Mouse (Mus musculus) ES-Bruce4 (cell line): ENCODE measurements around the gene Hoxd13. TPM values are rescaled to one million over a fixed set of nuclear protein-coding genes. Genes with fewer than 3 reads are reported as not detected.

ENCODE experiments used
- H3K27ac ChIP-seq: 2 replicates; pipeline ENCODE4 v1.5.1; 2012; ENCODE audit warnings: low read length, inconsistent platforms; ENCODE audit not compliant: insufficient read depth
- H3K27me3 ChIP-seq: 2 replicates; pipeline ENCODE4 v1.6.1; 2012; ENCODE audit warnings: mild to moderate bottlenecking, low read length, inconsistent platforms; ENCODE audit not compliant: control insufficient read depth, poor library complexity, insufficient read depth, severe bottlenecking
- H3K36me3 ChIP-seq: 2 replicates; pipeline ENCODE4 v1.6.1; 2012; ENCODE audit warnings: inconsistent platforms, mild to moderate bottlenecking, low read length, moderate library complexity; ENCODE audit not compliant: control insufficient read depth, poor library complexity, insufficient read depth, severe bottlenecking
- H3K4me1 ChIP-seq: one replicate; pipeline ENCODE4 v1.8.1; 2011; ENCODE audit warnings: low read length; ENCODE audit not compliant: control insufficient read depth, insufficient read depth
- H3K4me3 ChIP-seq: 2 replicates; pipeline ENCODE4 v1.5.1; 2011; ENCODE audit warnings: low read depth, mild to moderate bottlenecking, low read length
- H3K9ac ChIP-seq: 2 replicates; pipeline ENCODE4 v1.6.1; 2012; ENCODE audit warnings: low read depth, mild to moderate bottlenecking, inconsistent platforms; ENCODE audit not compliant: poor library complexity, severe bottlenecking
- H3K9me3 ChIP-seq: replicated peaks from 2 replicates; pipeline ENCODE4 v1.6.1; 2012; ENCODE audit warnings: mild to moderate bottlenecking, low read length, inconsistent platforms; ENCODE audit not compliant: control insufficient read depth, poor library complexity, insufficient read depth, severe bottlenecking
- CTCF ChIP-seq: IDR thresholded peaks from one replicate; pipeline ENCODE4 v1.8.1; 2011; ENCODE audit warnings: low read depth, low read length
- EP300 ChIP-seq: IDR thresholded peaks from 2 replicates; pipeline ENCODE4 v1.6.1; 2011; ENCODE audit warnings: low read depth, low read length; ENCODE audit not compliant: insufficient read depth
- POLR2A ChIP-seq: IDR thresholded peaks from one replicate; pipeline ENCODE4 v1.8.1; 2011; ENCODE audit warnings: low read length; ENCODE audit not compliant: insufficient read depth
- polyA plus RNA-seq: library from polyadenylated mRNA; stranded (reverse); fragments of >200 nt; gene quantifications from 2 replicates; pipeline ENCODE4 v1.2.4, GENCODE M21; 2011; ENCODE audit warnings: low read depth; ENCODE audit not compliant: missing spikeins, insufficient read depth, insufficient read length

The Hoxd13 gene
- polyA plus RNA-seq, 1 experiment = not detected

DNA sequence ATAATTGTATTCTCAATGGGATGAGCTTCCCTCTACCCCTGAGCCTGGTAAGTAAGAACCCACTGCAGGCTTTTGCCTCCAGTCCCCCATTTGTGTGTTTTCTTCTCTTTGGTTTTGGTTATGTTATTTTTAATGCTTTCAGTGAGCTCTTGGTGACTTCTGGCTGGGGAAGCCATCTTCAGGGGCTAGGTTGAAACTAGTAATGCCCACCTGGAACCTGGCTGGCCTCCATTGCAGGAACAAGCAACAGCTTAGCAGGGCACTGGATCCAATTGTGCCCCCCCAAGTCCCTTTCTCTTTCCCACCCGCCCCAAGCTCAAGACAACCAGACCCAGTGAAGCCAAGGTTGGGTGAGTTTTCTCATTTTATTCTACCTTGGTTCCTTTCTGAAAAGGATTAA, 27.3 kb downstream of the Hoxd13 start:
- H3K9ac ChIP-seq = no peak overlapping the region

GRCm38 (mm10) chr2:74695813-74696430, 27.8 kb downstream of the Hoxd13 start:
- H3K27ac ChIP-seq = no peak overlapping the region
- H3K9me3 ChIP-seq = no peaks in the 10 kb centered on the region
- no peak for TF ChIP-seq CTCF
- no peak for TF ChIP-seq POLR2A
- no peak for TF ChIP-seq EP300
- H3K4me1 ChIP-seq = no peaks in the 10 kb centered on the region
- H3K9ac ChIP-seq = no peak overlapping the region
- H3K4me3 ChIP-seq = no peak overlapping the region
- H3K36me3 ChIP-seq = no peaks in the 10 kb centered on the region
- H3K27me3 ChIP-seq = peaks cover 67% of the 10 kb centered on the region

More for the DNA sequence above, 27.3 kb downstream of the Hoxd13 start:
- Histone ChIP-seq H3K36me3 (no peaks in the 10 kb centered on the region), H3K9me3 (no peaks in the 10 kb centered on the region), H3K27ac (no peak overlapping the region), H3K27me3 (peaks cover 69% of the 10 kb centered on the region), H3K4me1 (no peaks in the 10 kb centered on the region), H3K4me3 (no peak overlapping the region)
- TF ChIP-seq EP300 (no peak), CTCF (no peak), POLR2A (no peak)

GRCm38 (mm10) chr2:74696442-74697335, 28.6 kb downstream of the Hoxd13 start:
- H3K27me3 ChIP-seq = peaks cover 68% of the 10 kb centered on the region
- no peaks in the 10 kb centered on the region for H3K4me1 ChIP-seq
- no peak overlapping the region for H3K4me3 ChIP-seq

DNA sequence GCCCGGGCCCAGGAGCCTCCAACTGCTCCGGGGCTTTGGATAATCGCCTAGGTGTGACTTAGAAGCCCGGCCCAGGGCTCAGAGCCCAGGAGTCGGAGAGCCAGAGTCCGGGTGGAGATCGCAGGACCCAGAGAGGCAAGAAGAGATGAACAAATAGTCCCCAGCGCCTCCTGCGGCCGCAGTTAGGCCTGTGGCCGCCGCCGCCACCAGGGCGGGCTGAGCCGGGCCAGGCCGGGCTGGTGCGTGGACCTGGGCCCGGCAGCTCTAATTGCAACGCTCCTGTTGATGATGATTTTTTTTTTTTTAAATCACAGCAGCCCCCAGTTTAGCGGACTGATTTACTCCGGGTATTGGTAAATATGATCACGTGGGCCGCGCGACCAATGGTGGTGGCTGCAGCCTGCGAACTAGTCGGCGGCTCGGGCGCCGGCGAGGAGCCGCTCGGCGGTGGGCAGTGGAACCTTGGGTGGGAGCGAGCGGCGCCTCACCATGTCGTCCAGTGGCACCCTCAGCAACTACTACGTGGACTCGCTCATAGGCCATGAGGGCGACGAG, 29.5 kb downstream of the Hoxd13 start, which contains the start of gene Hoxd9:
Gene Hoxd9 (plus strand): TSS at position 161 of the 555 bp plus-strand sequence.
- peak within 1 kb of the TSS; percentile 54 for H3K4me3 ChIP-seq
- H3K36me3 ChIP-seq = no peaks in the 10 kb centered on the region
- no peaks in the 10 kb centered on the region for H3K9me3 ChIP-seq
- TF ChIP-seq CTCF (no peak), POLR2A (no peak), EP300 (no peak)
- H3K27me3 ChIP-seq = peaks cover 60% of the 10 kb centered on the region
- H3K4me1 ChIP-seq = no peaks in the 10 kb centered on the region
- peak within 1 kb of the TSS; percentile 59 for H3K9ac ChIP-seq
- H3K27ac ChIP-seq = no peak within 1 kb of the TSS

More at GRCm38 (mm10) chr2:74696442-74697335, 28.6 kb downstream of the Hoxd13 start:
- no peak overlapping the region for H3K9ac ChIP-seq
- no peak overlapping the region for H3K27ac ChIP-seq
- TF ChIP-seq CTCF (no peak), POLR2A (no peak), EP300 (no peak)
- H3K9me3 ChIP-seq = no peaks in the 10 kb centered on the region
- no peaks in the 10 kb centered on the region for H3K36me3 ChIP-seq

DNA sequence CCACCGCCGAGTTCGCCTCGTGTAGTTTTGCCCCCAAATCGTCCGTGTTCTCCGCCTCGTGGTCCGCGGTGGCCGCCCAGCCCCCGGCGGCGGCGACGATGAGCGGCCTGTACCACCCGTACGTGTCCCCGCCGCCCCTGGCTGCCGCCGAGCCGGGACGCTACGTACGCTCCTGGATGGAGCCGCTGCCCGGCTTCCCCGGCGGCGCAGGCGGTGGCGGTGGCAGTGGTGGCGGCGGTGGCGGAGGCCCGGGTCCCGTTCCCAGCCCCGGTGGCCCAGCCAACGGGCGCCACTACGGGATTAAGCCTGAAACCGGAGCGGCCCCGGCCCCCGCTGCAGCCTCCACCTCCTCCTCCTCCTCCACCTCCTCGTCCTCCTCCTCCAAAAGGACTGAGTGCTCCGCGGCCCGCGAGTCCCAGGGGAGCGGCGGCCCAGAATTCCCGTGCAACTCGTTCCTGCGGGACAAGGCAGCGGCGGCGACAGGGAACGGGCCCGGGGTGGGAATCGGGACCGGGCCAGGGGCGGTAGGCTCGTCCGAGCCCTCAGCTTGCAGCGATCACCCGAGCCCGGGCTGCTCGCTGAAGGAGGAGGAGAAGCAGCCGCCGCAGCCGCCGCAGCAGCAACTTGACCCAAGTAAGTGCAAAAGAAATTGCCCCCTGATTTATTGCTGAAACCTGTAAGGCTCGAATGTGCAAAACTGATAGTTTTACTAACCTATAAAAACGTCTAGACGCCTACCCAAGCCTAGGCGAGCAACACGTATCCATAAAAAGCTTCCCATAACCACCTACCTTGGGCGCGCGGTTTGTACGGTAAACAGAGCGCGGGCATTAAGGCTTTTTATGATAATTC, 30.3 kb downstream of the Hoxd13 start:
- H3K27ac ChIP-seq = no peak overlapping the region
- H3K9me3 ChIP-seq = no peaks in the 10 kb centered on the region
- peak overlapping the region; percentile 54 for H3K4me3 ChIP-seq
- no peaks in the 10 kb centered on the region for H3K36me3 ChIP-seq
- TF ChIP-seq CTCF (no peak), POLR2A (no peak), EP300 (no peak)
- peak overlapping the region; percentile 59 for H3K9ac ChIP-seq
- no peaks in the 10 kb centered on the region for H3K4me1 ChIP-seq
- H3K27me3 ChIP-seq = peaks cover 56% of the 10 kb centered on the region
